Mouse (Mus musculus) layer of hippocampus, adult 2 months (tissue): ENCODE results near the gene Gm10320. TPM values are rescaled to one million over a fixed set of nuclear protein-coding genes. Genes with fewer than 3 reads are reported as not detected.
A peak's percentile ranks its signal among the peaks of the same experiment; 100 is the strongest.

Source experiments
- DNase-seq, 2 experiments: peaks; one replicate each; pipeline ENCODE4 v3.0.0; 2022; ENCODE audit warnings: low spot score in 2 of 2
- H3K27ac ChIP-seq: fragments of 200-600 bp; 2 replicates; pipeline ENCODE4 v1.8.1; 2022
- H3K4me3 ChIP-seq: fragments of 200-600 bp; 2 replicates; pipeline ENCODE4 v1.8.1; 2022; ENCODE audit warnings: mild to moderate bottlenecking
- CTCF ChIP-seq: fragments of 200-600 bp; conservative IDR thresholded peaks from 2 replicates; pipeline ENCODE4 v1.8.1; 2022; ENCODE audit warnings: antibody characterized with exemption, mild to moderate bottlenecking, moderate library complexity
- long read RNA-seq, 2 experiments: library from polyadenylated mRNA; stranded (forward); transcript quantifications; one replicate each; pipeline ENCODE4 v2.0.0; 2021; ENCODE audit warnings: borderline mapping rate in 2 of 2
- total RNA-seq, 2 experiments: library from RNA; stranded (reverse); gene quantifications; 2 replicates each; pipeline ENCODE4 v1.2.3; 2021

The Gm10320 gene
- not detected for total RNA-seq
- long read RNA-seq, experiment 1, result 0 reads
- long read RNA-seq, experiment 2, result 0 reads

DNA sequence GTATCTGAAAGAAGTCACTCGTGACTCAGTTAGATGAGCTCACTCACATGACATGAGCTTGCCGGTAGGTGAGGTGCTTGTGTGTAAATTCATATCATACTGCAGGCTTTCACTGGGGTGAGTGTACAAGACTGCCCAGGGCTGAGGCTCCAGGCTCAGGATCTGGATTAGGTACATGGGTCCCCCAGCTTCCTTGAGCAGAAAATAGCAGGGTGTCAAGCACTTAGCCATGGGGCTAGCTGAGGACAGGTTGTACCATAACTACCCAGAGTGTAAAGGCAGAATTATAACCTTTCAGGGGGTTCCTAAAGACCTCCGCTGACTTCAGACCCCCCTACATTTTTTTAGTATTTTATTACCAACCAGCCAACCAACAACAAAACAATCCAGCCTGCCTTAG lies at the start of gene Gm10320:
Gene Gm10320, minus strand, starts transcription at position 93 of the 400 bp plus-strand sequence.
- Histone ChIP-seq H3K4me3 (no peak within 1 kb of the TSS), H3K27ac (no peak within 1 kb of the TSS)
- TF ChIP-seq CTCF, result no peak
- DNase-seq, result no peak

DNA sequence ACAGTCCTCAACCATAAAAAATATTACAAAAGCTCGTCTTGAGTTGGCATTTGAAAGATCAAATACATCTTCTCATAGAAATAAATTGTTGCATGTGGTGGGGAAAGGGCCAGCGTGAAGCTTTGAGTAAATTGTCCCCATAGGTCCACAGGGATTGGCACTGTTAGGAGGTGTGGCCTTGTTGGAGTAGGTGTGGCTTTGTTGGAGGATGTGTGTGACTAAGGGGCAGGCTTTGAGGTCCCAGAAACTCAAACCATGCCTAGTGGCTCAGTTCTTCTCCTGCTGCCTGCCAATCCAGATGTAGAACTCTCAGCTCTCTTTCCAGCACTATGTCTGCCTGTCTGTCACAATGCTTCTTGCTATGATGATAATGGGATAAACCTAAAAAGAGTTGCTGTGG lies 49.8 kb upstream of the Gm10320 start:
- no peak for TF ChIP-seq CTCF
- DNase-seq, result no peak
- Histone ChIP-seq H3K27ac (no peak overlapping the region), H3K4me3 (no peak overlapping the region)

DNA sequence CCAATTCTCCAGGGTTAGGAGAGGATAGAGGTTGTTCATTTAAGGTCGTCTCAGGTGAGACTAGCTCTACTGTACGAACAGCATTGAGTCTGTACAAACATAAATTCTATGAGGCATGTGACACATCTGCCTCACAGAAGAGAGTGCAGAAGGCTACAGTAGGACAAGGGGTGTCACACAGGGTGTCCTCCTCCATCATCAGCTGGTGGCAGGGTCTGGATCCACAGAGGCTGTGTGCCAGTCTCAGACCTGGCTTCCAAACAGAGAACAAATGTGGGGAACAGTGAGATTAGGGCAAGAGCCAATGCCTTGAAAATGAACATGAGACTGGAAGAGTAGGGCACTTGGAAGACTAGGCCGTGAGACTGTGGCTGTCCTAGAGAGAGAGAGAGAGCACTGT lies 48.4 kb upstream of the Gm10320 start:
- H3K4me3 ChIP-seq, result no peak overlapping the region
- DNase-seq, result no peak
- no peak for TF ChIP-seq CTCF
- no peak overlapping the region for H3K27ac ChIP-seq

DNA sequence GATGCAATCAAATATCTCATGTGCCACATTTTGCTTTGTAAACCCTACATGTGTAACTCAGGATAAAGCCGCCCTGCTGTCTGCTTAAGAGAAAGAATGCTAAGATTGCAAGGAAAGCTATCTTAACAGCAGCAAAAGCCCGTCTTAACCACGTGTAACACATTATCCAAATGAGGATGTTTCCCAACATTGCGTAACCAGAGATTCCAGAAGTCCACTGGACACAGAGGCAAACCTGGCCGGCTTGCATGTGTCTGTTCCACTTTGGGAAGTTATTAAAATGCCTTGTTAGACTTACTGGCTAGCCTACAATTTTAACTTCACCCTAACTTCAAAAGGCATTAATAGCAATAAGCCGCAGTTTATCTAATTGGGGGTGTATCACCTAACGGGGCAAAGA lies 47.5 kb upstream of the Gm10320 start:
- Histone ChIP-seq H3K4me3 (no peak overlapping the region), H3K27ac (no peak overlapping the region)
- no peak for DNase-seq
- no peak for TF ChIP-seq CTCF

DNA sequence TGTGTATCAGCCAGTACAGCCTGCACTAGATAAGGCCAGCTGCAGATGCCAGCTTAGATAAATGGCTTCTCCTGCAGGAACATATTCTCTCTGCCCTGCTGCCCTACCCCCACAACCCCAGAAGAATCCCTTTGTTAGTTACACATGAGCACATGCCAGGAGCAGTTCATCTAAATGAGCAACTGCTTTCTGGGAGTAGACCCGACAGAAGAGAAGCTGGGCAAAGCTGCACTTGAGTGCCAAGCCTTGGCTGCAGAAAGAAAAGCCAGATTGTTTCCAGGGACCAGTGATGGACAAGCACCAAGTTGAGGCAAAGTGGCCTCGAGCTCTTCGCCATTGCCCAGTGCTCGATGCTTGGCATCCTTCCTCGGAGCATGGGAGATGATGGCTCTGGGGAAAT lies 46.8 kb upstream of the Gm10320 start:
- DNase-seq, result peak in 1 of 2 experiments; percentile 30
- TF ChIP-seq CTCF, result no peak
- Histone ChIP-seq H3K4me3 (no peak overlapping the region), H3K27ac (no peak overlapping the region)

DNA sequence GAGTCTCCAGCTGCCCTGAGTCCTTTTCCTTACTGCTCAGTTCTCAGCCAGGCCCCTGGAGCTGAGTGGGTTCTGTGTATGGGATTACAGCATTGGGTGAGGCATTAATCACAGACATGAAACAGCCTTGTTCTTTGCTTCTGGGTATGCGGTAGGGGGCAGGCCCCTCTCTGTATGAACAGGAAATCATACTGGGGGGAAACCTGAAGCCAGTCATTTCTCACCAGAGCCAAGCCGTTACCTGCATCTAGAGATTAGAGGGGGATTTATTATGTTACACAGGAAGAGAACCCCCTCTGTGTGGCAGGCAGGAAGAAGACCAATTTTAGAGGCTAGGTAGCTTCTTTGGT lies 43.1 kb upstream of the Gm10320 start:
- no peak for DNase-seq
- H3K4me3 ChIP-seq, result no peak overlapping the region
- TF ChIP-seq CTCF, result no peak
- H3K27ac ChIP-seq, result no peak overlapping the region

DNA sequence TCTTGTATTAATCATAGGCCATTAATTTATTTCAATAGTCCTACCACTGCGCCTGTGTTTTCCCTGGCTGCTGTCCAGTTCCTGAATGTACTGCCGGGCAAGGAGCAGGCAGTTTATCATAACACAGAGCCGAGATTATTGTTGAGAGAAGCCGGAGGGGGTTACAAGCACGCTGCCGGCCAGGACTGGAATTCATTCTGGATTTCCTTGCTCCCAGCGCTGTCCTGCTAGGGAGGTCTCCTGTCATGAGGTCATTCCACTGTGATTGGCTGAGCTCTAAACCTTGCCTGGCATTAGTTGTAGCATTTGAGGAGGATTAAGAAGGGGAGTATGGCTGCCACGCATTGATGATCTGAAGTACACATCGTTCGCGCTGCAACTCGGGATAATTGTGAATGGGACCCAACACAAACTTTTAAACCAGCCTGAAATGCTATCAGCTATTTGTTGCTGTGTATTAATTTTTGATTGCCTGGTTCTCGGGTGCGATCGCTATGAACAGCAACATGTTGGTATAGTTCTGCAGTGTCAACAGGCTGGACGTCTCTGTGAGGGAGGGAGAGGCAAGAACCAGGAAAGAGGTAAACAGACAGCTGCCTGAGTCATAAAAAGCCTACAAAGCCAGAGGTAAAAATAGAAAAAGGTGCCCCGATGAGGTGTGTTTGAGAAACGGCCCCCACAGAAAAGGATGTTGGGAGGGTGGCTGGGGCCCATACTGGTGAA lies 42.5 kb upstream of the Gm10320 start:
- Histone ChIP-seq H3K4me3 (no peak overlapping the region; the same call in 1 of the 2 replicates), H3K27ac (no peak overlapping the region)
- DNase-seq, result peak in 1 of 2 experiments; percentile 5
- TF ChIP-seq CTCF, result no peak

DNA sequence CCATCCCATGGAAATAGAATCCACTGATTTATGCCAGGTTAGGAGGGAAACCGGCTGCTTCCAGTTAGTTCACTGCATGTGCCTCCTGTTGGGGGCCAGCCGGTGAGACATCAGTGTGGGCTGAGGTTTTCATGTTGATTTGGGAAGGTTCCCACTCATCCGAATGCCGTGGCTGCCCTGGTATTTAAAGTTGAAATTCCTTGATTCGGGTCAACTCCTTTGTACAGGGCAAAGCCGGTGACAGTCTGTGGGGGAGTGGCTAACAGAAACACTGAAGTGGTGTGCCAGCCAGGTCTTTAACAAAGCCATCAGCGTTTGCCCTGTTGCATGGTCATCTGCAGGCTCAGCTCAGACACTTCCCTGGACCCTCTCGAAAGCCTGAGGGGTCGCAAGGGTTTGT lies 41.6 kb upstream of the Gm10320 start:
- no peak for TF ChIP-seq CTCF
- H3K27ac ChIP-seq, result no peak overlapping the region
- no peak for DNase-seq
- no peak overlapping the region for H3K4me3 ChIP-seq

DNA sequence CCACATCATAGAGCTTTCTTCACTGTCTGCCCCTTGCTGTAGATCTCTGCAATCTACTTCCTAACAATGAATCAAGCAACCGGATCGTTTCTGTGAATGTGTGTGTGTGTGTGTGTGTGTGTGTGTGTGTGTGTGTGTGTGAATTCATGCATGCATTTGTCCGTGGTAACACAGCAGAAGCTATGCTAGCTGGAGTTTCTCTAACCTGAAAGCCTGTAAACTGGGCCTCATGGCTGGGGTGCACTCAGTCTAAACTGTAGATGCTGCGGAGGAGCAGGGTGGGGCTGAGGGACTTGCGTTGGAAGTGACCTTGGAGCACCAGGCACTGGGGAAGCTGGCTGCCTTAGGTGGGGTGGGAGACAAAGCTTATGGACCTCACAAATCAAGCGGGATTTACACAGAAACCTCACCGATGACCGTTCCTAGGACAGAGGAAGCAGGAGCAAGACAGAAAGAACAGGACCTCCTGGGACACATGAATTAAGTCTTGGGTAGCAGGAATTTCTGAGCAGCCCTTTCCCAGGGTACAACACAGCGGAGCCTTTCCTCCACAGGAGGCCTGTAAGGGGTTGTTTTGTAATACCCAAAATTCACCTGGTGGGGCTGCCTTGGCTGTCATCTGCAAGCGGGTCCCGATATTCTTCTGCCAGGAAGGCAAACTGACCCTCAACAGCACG lies 41.0 kb upstream of the Gm10320 start:
- Histone ChIP-seq H3K27ac (no peak overlapping the region), H3K4me3 (no peak overlapping the region)
- TF ChIP-seq CTCF, result no peak
- DNase-seq, result no peak

DNA sequence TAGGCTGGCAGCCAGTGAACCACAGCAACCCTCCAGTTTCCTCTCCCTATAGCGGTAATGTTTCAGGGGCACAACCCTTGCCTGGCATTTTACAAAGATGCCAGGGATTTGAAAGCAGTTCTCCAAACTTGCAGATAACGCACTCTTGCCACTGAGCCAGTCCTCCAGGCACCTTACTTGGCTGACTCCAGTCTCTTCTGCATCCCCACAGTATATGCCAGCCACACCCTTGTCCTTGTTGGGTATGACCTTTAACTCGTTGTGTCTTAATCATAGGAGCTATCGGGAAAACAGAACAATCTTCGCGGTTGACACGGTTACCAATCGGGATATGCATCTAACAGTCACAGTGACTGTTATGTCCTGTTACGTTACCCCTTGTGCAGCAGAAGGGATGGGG lies 40.2 kb upstream of the Gm10320 start:
- TF ChIP-seq CTCF, result no peak
- Histone ChIP-seq H3K27ac (no peak overlapping the region), H3K4me3 (no peak overlapping the region)
- DNase-seq, result no peak

DNA sequence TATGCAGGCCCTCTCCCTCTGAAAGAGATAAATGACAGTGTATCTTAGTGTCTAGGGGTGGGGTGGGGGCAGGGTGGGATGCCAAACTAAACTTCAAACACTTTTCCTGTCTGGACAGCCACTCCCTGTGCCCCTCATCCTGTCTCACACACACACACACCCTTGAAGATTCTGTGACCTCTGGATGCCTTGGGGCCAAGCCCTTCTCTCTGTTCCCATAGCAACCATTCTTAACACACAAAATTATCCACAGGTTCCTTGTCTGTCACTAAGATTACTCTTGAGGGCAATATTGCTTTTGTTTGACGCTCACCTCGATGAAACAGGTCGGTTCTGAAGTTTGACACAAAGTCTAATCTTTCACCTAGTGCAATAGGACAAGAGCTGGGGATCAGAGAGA lies 39.5 kb upstream of the Gm10320 start:
- TF ChIP-seq CTCF, result no peak
- no peak overlapping the region for H3K27ac ChIP-seq
- DNase-seq, result no peak
- no peak overlapping the region for H3K4me3 ChIP-seq

DNA sequence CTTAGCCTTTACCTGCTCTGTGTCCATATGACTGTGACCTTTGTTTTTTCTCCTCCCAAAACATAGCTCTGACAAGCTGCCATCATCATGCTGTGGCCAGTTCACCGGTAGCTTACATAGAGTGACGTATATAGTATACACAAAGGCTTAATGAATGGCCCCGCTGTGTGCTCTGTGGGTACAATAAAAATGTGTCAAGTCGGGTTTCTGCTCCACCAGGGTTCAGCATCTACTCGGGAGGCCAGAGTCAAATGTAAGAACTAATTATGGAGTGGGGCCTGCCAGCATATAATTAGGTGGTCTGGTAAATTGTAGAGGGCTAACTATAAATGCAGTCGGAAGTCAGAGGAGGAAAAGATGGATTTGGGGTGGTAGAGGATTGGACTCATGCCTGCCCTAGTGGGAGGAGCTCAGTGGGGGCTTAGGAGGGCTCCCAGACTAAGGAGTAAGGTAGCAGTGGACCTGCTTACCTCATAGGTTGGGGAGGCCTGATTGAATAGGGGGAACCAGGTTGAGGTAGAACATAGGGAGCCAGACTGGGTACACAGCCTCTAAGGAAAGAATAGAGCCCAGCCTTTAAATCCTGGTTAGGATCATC lies 32.0 kb upstream of the Gm10320 start:
- Histone ChIP-seq H3K27ac (no peak overlapping the region), H3K4me3 (no peak overlapping the region)
- no peak for DNase-seq
- TF ChIP-seq CTCF, result no peak

DNA sequence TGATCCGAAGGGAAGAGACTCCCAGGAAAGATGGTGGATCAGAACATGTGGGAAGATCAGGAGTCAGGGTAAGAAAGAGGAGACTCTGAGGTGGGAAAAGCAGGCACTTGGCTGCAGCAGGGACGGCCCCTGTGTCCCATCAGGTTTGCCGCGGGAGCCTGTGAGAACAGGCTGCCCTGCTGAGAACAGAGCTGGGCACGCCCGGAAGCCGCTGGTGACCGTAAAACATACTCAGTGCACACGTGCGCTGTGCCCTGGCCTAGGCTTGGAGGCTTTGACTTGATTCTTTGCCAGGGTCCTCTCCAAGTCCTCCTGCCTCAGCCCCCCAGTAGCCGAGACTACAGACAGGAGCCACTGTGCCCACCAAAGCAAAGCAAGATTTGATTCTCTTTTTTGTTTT lies 26.5 kb upstream of the Gm10320 start:
- no peak overlapping the region for H3K4me3 ChIP-seq
- no peak overlapping the region for H3K27ac ChIP-seq
- no peak for TF ChIP-seq CTCF
- DNase-seq, result no peak

DNA sequence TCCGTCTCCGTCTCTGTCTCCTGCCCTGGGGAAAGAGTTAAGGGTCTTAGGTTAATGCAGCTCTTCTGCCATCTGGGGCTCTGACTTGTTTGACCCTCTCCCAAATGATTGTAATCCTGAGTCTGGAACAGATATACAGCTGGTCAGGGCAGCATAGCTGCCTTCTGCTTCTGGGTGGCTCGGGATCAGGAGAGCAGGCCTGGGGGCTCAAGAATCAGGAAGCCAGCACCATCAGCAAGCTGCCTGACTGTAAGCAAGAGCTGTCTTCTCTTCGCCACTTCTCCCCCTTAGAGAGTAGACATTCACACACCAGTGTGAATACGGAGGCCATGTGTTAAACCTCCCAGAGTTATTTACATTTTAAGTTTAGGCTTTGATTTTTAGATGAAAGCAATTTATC lies 25.9 kb upstream of the Gm10320 start:
- TF ChIP-seq CTCF, result no peak
- DNase-seq, result no peak
- H3K27ac ChIP-seq, result no peak overlapping the region
- H3K4me3 ChIP-seq, result no peak overlapping the region
